Mouse (Mus musculus) limb, embryonic 12.5 days (tissue): ENCODE results near the gene Gm17662. TPM values are rescaled to one million over a fixed set of nuclear protein-coding genes. Genes with fewer than 3 reads are reported as not detected.

Experiments used
- ATAC-seq: fragments of 200-750 bp; cut with Nextera tagmentation; 2 replicates; pipeline ENCODE4 v1.8.0; 2017; ENCODE audit warnings: low read depth, moderate TSS enrichment; ENCODE audit not compliant: insufficient number of reproducible peaks, insufficient read depth, low FRiP score, low TSS enrichment
- H3K27ac ChIP-seq: fragments of 300-500 bp; sonication (generic); 2 replicates; pipeline ENCODE4 v1.5.1; 2016; ENCODE audit warnings: mild to moderate bottlenecking, moderate library complexity
- H3K27me3 ChIP-seq: fragments of 300-500 bp; sonication (generic); 2 replicates; pipeline ENCODE4 v1.6.1; 2016; ENCODE audit warnings: mild to moderate bottlenecking, moderate library complexity
- H3K36me3 ChIP-seq: fragments of 300-500 bp; sonication (generic); 2 replicates; pipeline ENCODE4 v1.6.1; 2016; ENCODE audit warnings: mild to moderate bottlenecking, moderate library complexity
- H3K4me1 ChIP-seq: fragments of 300-500 bp; sonication (generic); replicated peaks from 2 replicates; pipeline ENCODE4 v1.6.1; 2016
- H3K4me2 ChIP-seq: fragments of 300-500 bp; sonication (generic); 2 replicates; pipeline ENCODE4 v1.6.1; 2016; ENCODE audit warnings: mild to moderate bottlenecking, moderate library complexity
- H3K4me3 ChIP-seq: fragments of 300-500 bp; sonication (generic); replicated peaks from 2 replicates; pipeline ENCODE4 v1.5.1; 2016; ENCODE audit warnings: mild to moderate bottlenecking
- H3K9ac ChIP-seq: fragments of 300-500 bp; sonication (generic); replicated peaks from 2 replicates; pipeline ENCODE4 v1.6.1; 2016; ENCODE audit warnings: mild to moderate bottlenecking, moderate library complexity
- H3K9me3 ChIP-seq: fragments of 300-500 bp; sonication (generic); 2 replicates; pipeline ENCODE4 v1.6.1; 2016; ENCODE audit warnings: mild to moderate bottlenecking, moderate library complexity
- WGBS: fragments of 180-500 bp; shearing (Covaris S2); methylation state at CpG from one replicate; pipeline ENCODE4 v1.1.7; 2016; 5-methylcytosine and 5-hydroxymethylcytosine counted together
- polyA plus RNA-seq: library from polyadenylated mRNA; unstranded; fragments of >200 nt; fragmentation: Nextera tagmentation; extraction: Ambion mirVana; gene quantifications from 2 replicates; pipeline ENCODE4 v1.2.1, GENCODE M21; 2016

The Gm17662 gene
- polyA plus RNA-seq, 1 experiment from 2014 or later, result not detected

GRCm38 (mm10) chr4:104838342-104838741 is 18.8 kb upstream of the Gm17662 start:
- no peaks in the 10 kb centered on the region for H3K4me1 ChIP-seq
- no peak overlapping the region for H3K4me2 ChIP-seq
- no peaks in the 10 kb centered on the region for H3K27me3 ChIP-seq
- no peaks in the 10 kb centered on the region for H3K9me3 ChIP-seq
- no peak overlapping the region for H3K9ac ChIP-seq
- no peak overlapping the region for H3K4me3 ChIP-seq
- no peaks in the 10 kb centered on the region for H3K36me3 ChIP-seq
- no peak overlapping the region for H3K27ac ChIP-seq
- no peak for ATAC-seq
- WGBS, result 77% methylated on average over 2 of the region's 2 CpGs

- no peak overlapping the region for H3K4me2 ChIP-seq
- ATAC-seq, result no peak
- H3K27ac ChIP-seq, result no peak overlapping the region
- H3K9me3 ChIP-seq, result no peaks in the 10 kb centered on the region
- no peaks in the 10 kb centered on the region for H3K4me1 ChIP-seq
- no peaks in the 10 kb centered on the region for H3K27me3 ChIP-seq
- 85% methylated on average over 5 of the region's 5 CpGs for WGBS
- no peak overlapping the region for H3K4me3 ChIP-seq
- H3K9ac ChIP-seq, result no peak overlapping the region
- no peaks in the 10 kb centered on the region for H3K36me3 ChIP-seq
Observed at GRCm38 (mm10) chr4:104842204-104842603, 14.9 kb upstream of the Gm17662 start.

- Histone ChIP-seq H3K9me3 (no peaks in the 10 kb centered on the region), H3K4me2 (no peak overlapping the region), H3K4me1 (no peaks in the 10 kb centered on the region), H3K27me3 (no peaks in the 10 kb centered on the region), H3K36me3 (no peaks in the 10 kb centered on the region), H3K4me3 (no peak overlapping the region), H3K9ac (no peak overlapping the region), H3K27ac (no peak overlapping the region)
- 49% methylated on average over 4 of the region's 4 CpGs for WGBS
- no peak for ATAC-seq
Observed at GRCm38 (mm10) chr4:104843546-104843945, 13.6 kb upstream of the Gm17662 start.

GRCm38 (mm10) chr4:104855216-104855615 is 1.9 kb upstream of the Gm17662 start:
- Histone ChIP-seq H3K27ac (no peak overlapping the region), H3K4me3 (no peak overlapping the region), H3K4me2 (no peak overlapping the region), H3K27me3 (no peaks in the 10 kb centered on the region), H3K9ac (no peak overlapping the region), H3K4me1 (no peaks in the 10 kb centered on the region), H3K36me3 (no peaks in the 10 kb centered on the region), H3K9me3 (no peaks in the 10 kb centered on the region)
- no peak for ATAC-seq
- 74% methylated on average over 2 of the region's 2 CpGs for WGBS

- Histone ChIP-seq H3K27me3 (no peaks in the 10 kb centered on the region), H3K27ac (no peak overlapping the region), H3K4me3 (no peak overlapping the region), H3K9me3 (no peaks in the 10 kb centered on the region), H3K4me2 (no peak overlapping the region), H3K9ac (no peak overlapping the region), H3K4me1 (no peaks in the 10 kb centered on the region), H3K36me3 (no peaks in the 10 kb centered on the region)
- no peak for ATAC-seq
- WGBS, result 86% methylated on average over 4 of the region's 4 CpGs
Observed at GRCm38 (mm10) chr4:104857823-104858222, 694 bp downstream of the Gm17662 start.

- no peaks in the 10 kb centered on the region for H3K9me3 ChIP-seq
Observed at GRCm38 (mm10) chr4:104861241-104861640, 4.1 kb downstream of the Gm17662 start.

GRCm38 (mm10) chr4:104864397-104864796 is 7.3 kb downstream of the Gm17662 start:
- Histone ChIP-seq H3K4me3 (no peak overlapping the region), H3K36me3 (no peaks in the 10 kb centered on the region), H3K4me1 (peaks cover 6% of the 10 kb centered on the region; the same call in 1 of the 2 replicates), H3K27ac (no peak overlapping the region), H3K9me3 (no peaks in the 10 kb centered on the region), H3K9ac (no peak overlapping the region), H3K27me3 (no peaks in the 10 kb centered on the region), H3K4me2 (no peak overlapping the region)
- ATAC-seq, result no peak
- 83% methylated on average over 1 of the region's 1 CpGs for WGBS

More at GRCm38 (mm10) chr4:104861241-104861640, 4.1 kb downstream of the Gm17662 start:
- H3K36me3 ChIP-seq, result no peaks in the 10 kb centered on the region
- no peak overlapping the region for H3K9ac ChIP-seq
- no peak overlapping the region for H3K4me2 ChIP-seq
- ATAC-seq, result no peak
- no peak overlapping the region for H3K4me3 ChIP-seq
- 80% methylated on average over 8 of the region's 8 CpGs for WGBS
- H3K27ac ChIP-seq, result no peak overlapping the region
- H3K27me3 ChIP-seq, result no peaks in the 10 kb centered on the region
- H3K4me1 ChIP-seq, result peaks cover 6% of the 10 kb centered on the region; the same call in 1 of the 2 replicates

- no peak for ATAC-seq
- Histone ChIP-seq H3K4me2 (no peak overlapping the region), H3K4me1 (peaks cover 6% of the 10 kb centered on the region; the same call in 1 of the 2 replicates)
Observed at GRCm38 (mm10) chr4:104869581-104869980, 12.5 kb downstream of the Gm17662 start.

GRCm38 (mm10) chr4:104870196-104870595 is 13.1 kb downstream of the Gm17662 start:
- no peak for ATAC-seq
- Histone ChIP-seq H3K9ac (no peak overlapping the region), H3K4me1 (peaks cover 6% of the 10 kb centered on the region; the same call in 1 of the 2 replicates), H3K9me3 (no peaks in the 10 kb centered on the region), H3K27ac (no peak overlapping the region), H3K27me3 (no peaks in the 10 kb centered on the region), H3K4me3 (no peak overlapping the region), H3K4me2 (no peak overlapping the region), H3K36me3 (no peaks in the 10 kb centered on the region)
- 90% methylated on average over 5 of the region's 5 CpGs for WGBS

More at GRCm38 (mm10) chr4:104869581-104869980, 12.5 kb downstream of the Gm17662 start:
- H3K4me3 ChIP-seq, result no peak overlapping the region
- H3K27me3 ChIP-seq, result no peaks in the 10 kb centered on the region
- no peak overlapping the region for H3K9ac ChIP-seq
- H3K27ac ChIP-seq, result no peak overlapping the region
- no peaks in the 10 kb centered on the region for H3K9me3 ChIP-seq
- H3K36me3 ChIP-seq, result no peaks in the 10 kb centered on the region

- Histone ChIP-seq H3K9me3 (no peaks in the 10 kb centered on the region), H3K4me3 (no peak overlapping the region), H3K27ac (no peak overlapping the region), H3K9ac (no peak overlapping the region), H3K36me3 (no peaks in the 10 kb centered on the region), H3K27me3 (no peaks in the 10 kb centered on the region), H3K4me2 (no peak overlapping the region), H3K4me1 (no peaks in the 10 kb centered on the region)
- 73% methylated on average over 4 of the region's 4 CpGs for WGBS
- no peak for ATAC-seq
Observed at GRCm38 (mm10) chr4:104875832-104876231, 18.7 kb downstream of the Gm17662 start.

- 87% methylated on average over 3 of the region's 3 CpGs for WGBS
- no peaks in the 10 kb centered on the region for H3K36me3 ChIP-seq
- ATAC-seq, result no peak
- no peaks in the 10 kb centered on the region for H3K9me3 ChIP-seq
- no peak within 1 kb of the TSS for H3K4me2 ChIP-seq
- H3K4me1 ChIP-seq, result no peaks in the 10 kb centered on the region
- H3K27ac ChIP-seq, result no peak within 1 kb of the TSS
- no peak within 1 kb of the TSS for H3K4me3 ChIP-seq
- no peak within 1 kb of the TSS for H3K9ac ChIP-seq
- H3K27me3 ChIP-seq, result no peaks in the 10 kb centered on the region
Observed at GRCm38 (mm10) chr4:104876323-104876722, 19.2 kb downstream of the Gm17662 start, which contains the start of gene C8a. Gene C8a, minus strand, starts transcription at chr4:104876398.

GRCm38 (mm10) chr4:104887486-104887885 is 30.4 kb downstream of the Gm17662 start:
- Histone ChIP-seq H3K4me1 (no peaks in the 10 kb centered on the region), H3K36me3 (no peaks in the 10 kb centered on the region), H3K27me3 (peaks cover 7% of the 10 kb centered on the region; the same call in 1 of the 2 replicates), H3K4me3 (no peak overlapping the region), H3K9me3 (no peaks in the 10 kb centered on the region), H3K9ac (no peak overlapping the region), H3K27ac (no peak overlapping the region), H3K4me2 (no peak overlapping the region)
- ATAC-seq, result no peak
- WGBS, result 82% methylated on average over 9 of the region's 9 CpGs
